Mouse (Mus musculus) embryo, embryonic 11 days (tissue): ENCODE results near the gene Chpf2.
"Not testable (repeated sequence)": the region's sequence is repeated elsewhere in the genome, so short reads cannot be mapped to it uniquely, and the experiment has no call there.

Source experiments
- DNase-seq: peaks from one replicate; pipeline ENCODE4 v3.0.0-alpha.2; 2015

Chpf2 gene

DNA sequence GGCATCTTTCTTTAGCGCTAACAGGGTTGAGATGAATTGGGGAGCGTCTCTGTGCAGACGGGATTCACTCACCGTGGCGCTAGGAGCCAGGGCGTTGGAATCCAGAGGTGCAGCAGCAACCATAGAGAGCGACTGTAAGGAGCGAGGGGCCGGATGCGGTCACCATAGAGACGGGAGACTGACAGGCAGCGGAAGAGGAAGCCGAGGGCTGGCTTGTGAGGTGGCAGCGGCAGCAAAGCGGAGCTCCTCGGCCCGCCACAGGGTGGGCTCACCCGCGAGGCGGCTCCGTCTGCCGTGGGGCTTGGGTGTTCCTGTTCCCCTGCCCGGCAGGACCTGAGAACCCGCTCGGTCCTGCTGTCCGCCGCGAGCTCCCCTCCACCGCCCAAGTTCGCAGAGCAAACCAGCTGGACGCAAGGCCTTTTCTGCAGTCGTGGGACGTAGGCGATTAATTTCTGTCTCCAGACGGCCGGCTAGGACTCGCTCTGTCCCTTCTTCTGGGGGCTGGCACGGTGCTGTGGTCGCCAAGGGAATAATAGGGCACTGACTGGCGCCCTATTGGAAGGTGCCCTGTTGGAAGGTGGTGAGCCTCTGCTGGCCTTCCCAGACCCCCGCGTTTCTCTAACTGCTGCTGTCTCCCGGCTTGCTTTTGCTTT, at the start of gene Chpf2:
TSS of gene Chpf2 (plus strand) at position 195 of the 653 bp plus-strand sequence.
- peak; percentile 92 for DNase-seq

DNA sequence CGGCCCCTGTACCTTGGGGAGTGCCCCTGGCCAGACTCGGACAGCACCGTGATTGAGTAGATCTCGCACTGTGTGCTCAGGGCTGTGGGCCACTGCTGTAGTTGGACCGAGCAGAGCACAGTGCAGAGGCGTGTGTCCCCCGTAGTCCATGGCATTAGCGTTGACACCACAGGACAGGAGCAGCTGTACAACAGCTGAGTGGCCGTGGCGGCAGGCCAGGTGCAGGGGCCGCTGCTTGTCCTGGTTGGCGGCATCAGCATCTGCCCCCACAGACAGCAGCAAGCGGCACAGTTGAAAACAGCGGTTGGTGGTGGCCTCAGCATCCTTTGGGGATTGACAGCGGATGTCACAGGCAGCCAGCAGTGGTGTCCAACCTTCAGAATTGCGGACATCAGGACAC, 48.9 kb upstream of the Chpf2 start:
- DNase-seq, result no peak

DNA sequence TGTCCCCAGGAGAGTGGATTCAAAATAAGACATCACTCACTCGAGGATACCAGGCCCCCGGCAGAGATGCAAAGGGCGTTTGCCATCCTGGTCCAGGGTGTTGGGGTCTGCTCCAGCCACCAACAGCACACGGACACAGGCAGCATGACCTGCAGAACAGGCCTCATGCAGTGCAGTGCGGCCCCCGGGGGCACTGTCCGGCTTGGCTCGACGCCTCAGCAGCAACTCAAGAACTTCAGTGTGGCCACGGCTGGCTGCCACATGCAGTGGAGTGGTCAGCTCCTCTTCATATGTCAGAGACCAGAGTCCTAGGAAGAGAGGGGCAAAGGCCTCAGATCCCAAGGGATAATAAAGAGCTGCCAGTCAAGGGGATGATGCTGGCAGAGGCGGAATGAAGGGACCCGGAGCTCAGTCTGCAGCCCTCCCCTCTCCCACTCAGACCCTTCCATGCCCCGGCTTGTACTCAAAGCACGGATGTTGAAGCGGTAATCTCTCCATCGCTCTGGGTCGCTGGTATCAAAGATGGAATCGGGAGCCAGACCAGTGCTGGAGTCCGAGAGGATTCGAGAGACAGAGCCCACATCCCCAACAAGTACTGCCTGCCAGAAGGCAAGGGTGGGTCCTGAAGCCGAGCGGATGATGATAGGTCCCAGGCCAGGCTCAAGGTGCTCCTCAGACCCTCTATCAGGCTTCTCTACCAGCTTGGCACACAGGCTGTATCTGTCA, 46.8 kb upstream of the Chpf2 start:
- no peak for DNase-seq

- peak; percentile 17 for DNase-seq
These were observed 46.0 kb upstream of the Chpf2 start, which contains the start of gene Asb10 for GRCm38 (mm10) chr5:24540387-24541143. TSS of gene Asb10 (minus strand) at chr5:24540978.

- DNase-seq, result no peak
These were observed 45.4 kb upstream of the Chpf2 start for GRCm38 (mm10) chr5:24541144-24541569.

GRCm38 (mm10) chr5:24542643-24543042, 43.9 kb upstream of the Chpf2 start:
- no peak for DNase-seq

DNA sequence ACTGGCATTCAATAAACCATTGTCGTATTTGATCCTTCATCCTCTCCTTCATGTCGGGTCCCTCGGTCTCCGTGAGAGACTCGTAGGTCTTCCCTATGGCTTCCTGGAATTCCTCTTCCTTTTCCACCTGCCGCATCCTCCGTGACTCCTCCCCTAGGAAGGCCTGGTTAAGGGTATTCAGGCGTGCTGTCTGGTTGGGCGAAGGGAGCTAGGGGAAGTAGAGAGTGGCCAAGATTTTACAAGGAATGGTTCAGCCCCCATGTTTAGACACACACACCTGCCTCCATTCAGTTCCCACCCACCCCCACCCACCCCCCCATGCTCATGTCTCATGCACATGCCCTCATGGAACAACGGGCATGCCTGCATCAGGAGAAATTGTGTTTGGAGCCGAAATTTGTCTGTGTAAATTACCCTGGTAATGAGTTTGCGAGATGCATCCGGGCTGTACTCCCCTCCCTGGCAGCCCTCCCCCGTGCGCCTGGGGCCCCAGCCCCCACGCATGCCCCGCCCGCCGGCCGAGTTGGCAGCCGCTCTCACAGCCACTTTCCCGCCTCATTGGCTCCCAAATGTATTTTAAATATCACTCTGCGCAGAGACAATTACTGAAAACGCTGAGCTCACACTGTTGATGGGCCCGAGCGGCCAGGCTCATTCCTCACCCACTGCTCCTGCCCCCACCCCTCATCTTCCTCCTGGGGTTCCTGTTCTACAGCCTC, 35.8 kb upstream of the Chpf2 start:
- DNase-seq, result peak; percentile 58

- DNase-seq, result no peak
These were observed 35.2 kb upstream of the Chpf2 start for GRCm38 (mm10) chr5:24551317-24551688.

DNA sequence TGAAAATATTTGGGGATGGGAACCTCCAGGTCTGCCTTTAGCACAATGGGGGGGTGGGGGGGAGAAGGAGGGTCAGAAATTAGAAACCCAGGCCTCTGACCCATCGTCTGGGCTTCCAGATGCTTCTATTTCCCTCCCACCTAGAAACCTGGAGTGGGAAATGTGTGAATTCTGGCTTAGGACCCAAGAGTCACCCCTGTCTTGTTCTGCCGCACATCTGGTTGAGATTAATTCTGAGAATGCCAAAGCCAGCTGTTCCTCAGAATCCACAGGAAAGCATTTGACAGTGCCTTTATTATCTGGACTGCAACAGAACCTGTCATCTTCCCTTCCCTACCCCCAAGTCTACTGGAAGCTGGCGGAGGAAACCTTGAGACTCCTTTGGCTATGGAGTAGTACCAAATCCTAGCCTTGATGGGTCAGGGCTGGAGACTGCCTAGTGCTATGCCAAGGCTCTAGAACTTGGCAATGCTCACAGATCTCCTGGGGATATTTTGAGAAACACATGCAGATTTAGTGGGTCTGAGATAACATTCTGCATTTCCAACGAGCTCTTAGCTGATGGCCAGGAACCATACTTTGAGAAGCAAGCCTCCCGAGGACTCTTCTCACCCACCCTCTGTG, 32.8 kb upstream of the Chpf2 start:
- DNase-seq, result peak; percentile 62

DNA sequence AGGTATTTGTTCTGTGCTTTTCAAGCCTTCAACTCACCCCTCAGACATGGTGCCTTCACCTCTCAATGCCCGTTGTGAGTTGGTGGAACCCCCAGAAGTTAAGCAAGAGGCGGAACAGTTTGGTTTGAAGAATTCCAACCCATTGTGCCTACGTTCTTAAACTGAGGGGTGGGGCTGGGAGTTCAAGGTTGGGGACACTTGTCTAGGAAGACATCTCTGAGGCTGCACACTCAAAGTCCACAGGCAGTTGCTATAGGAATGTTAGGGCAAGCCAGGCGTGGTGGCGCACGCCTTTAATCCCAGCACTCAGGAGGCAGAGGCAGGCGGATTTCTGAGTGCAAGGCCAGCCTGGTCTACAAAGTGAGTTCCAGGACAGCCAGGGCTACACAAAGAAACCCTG, 31.2 kb upstream of the Chpf2 start:
- DNase-seq, result not testable (repeated sequence)

- DNase-seq, result no peak
These were observed 29.8 kb upstream of the Chpf2 start, which contains the start of gene 4931409K22Rik for GRCm38 (mm10) chr5:24556709-24557108. TSS of gene 4931409K22Rik (minus strand) at chr5:24556809.

- DNase-seq, result no peak
These were observed 10.6 kb upstream of the Chpf2 start for GRCm38 (mm10) chr5:24575948-24576347.

DNA sequence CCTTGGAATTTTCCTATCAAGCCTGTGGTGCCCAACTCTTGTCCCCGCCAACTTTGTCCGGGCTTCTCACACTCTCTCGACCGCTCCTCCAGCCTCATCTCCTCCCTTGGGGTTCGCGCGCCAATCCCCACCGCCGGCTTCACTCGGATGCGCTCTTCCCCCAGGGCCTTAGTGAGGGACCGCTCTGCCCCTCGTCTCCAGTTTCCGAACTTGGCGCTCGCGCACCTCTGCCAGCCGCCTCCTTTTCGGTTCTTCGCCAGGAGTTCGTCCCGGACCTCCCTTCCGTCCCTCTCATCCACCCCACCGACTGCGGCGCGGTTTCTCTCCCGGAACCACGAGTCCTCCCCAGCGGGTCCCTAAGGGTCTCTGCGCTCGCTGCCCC, 9.7 kb upstream of the Chpf2 start:
- DNase-seq, result peak; percentile 60

- peak; percentile 100 for DNase-seq
These were observed 9.2 kb upstream of the Chpf2 start, which contains the start of gene Abcf2 for GRCm38 (mm10) chr5:24577183-24577929. TSS of gene Abcf2 (minus strand) at chr5:24577467.

DNA sequence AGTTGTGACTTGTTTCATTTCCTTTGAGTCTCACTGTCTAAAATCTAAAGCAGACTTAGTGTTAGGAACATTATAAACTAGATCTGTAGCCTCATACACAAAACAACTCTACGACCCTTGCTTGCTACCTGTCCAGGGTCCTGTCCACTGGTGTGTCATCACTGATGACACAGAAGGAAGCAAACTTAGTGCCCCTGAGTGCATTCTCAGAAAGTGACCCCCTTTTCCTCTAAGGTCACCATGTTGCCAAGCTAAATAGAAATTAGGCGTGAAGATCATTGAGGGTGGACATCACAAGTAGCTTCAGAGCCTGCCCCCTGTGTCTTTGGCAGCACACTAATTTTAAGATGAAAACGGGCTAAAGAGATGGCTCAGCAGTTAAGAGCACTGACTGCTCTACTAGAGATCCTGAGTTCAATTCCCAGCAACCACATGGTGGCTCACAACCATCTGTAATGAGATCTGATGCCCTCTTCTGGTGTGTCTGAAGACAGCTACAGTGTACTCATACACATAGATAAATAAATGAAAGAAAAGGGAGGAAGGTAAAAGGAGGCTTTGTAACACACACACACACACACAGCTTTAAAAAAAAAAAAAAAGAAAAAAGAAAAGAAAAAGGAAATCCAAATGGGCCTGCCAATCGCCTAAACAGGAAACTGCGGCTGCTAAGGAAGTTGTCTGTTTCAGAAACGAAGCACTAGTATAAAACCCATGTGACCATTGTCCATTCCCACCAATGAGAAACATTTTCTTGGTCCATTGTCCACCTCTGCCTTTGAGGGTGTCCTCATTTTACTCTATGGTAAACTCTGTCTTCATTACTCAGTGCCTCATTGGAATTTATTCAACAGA, 8.2 kb upstream of the Chpf2 start:
- no peak for DNase-seq

- no peak for DNase-seq
These were observed 435 bp upstream of the Chpf2 start for GRCm38 (mm10) chr5:24586106-24586505.

GRCm38 (mm10) chr5:24587200-24587577, 648 bp downstream of the Chpf2 start:
- no peak for DNase-seq

- no peak for DNase-seq
These were observed 3.3 kb downstream of the Chpf2 start for GRCm38 (mm10) chr5:24589511-24590500.

- DNase-seq, result no peak
These were observed 4.8 kb downstream of the Chpf2 start for GRCm38 (mm10) chr5:24591268-24591721.
